Mouse (Mus musculus) intestine, embryonic 15.5 days (tissue): ENCODE measurements at regions not wholly inside any gene's neighbourhood (a gene's known extent, or its start where the extent isn't known, plus 50 kb on each side); places are given as distances from the start of the nearest gene placed in this dataset.

Experiments
- ATAC-seq: fragments of 200-750 bp; cut with Nextera tagmentation; 2 replicates; pipeline ENCODE4 v1.8.0; 2017; ENCODE audit warnings: moderate TSS enrichment, moderate library complexity
- H3K27ac ChIP-seq: fragments of 300-500 bp; sonication (generic); 2 replicates; pipeline ENCODE4 v1.5.1; 2015; ENCODE audit warnings: mild to moderate bottlenecking, inconsistent platforms
- H3K27me3 ChIP-seq: fragments of 300-500 bp; sonication (generic); replicated peaks from 2 replicates; pipeline ENCODE4 v1.6.1; 2015; ENCODE audit warnings: inconsistent platforms
- H3K36me3 ChIP-seq: fragments of 300-500 bp; sonication (generic); 2 replicates; pipeline ENCODE4 v1.6.1; 2015; ENCODE audit warnings: inconsistent platforms
- H3K4me1 ChIP-seq: fragments of 300-500 bp; sonication (generic); replicated peaks from 2 replicates; pipeline ENCODE4 v1.6.1; 2015; ENCODE audit warnings: inconsistent platforms
- H3K4me2 ChIP-seq: fragments of 300-500 bp; sonication (generic); replicated peaks from 2 replicates; pipeline ENCODE4 v1.6.1; 2015; ENCODE audit warnings: mild to moderate bottlenecking, inconsistent platforms
- H3K4me3 ChIP-seq: fragments of 300-500 bp; sonication (generic); replicated peaks from 2 replicates; pipeline ENCODE4 v1.5.1; 2015; ENCODE audit warnings: inconsistent platforms
- H3K9ac ChIP-seq: fragments of 300-500 bp; sonication (generic); 2 replicates; pipeline ENCODE4 v1.6.1; 2015; ENCODE audit warnings: inconsistent platforms
- H3K9me3 ChIP-seq: fragments of 300-500 bp; sonication (generic); 2 replicates; pipeline ENCODE4 v1.6.1; 2016; ENCODE audit warnings: inconsistent platforms
- WGBS: fragments of 180-500 bp; shearing (Covaris S2); methylation state at CpG from one replicate; pipeline ENCODE4 v1.1.7; 2015; 5-methylcytosine and 5-hydroxymethylcytosine counted together

DNA sequence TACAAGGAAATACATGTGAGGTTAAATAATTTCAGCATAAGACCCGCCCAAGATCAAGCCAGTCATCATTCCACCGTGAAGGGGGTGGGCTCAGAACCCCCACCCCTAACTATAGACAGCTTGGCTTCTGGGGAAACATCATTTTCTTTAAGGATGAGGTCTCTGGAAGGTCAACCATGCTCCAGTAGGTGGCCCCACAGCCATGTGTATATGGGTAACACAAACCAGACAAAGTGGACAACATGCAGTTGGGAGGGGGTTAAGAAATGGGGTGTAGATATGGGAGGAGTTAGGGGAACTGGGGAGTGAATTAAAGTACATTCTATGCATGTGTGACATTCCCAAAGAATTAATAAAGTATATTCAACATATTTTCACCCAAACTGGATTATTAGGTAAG is 600.4 kb downstream of the Gm19410 start:
- H3K4me3 ChIP-seq, result no peak overlapping the region
- H3K9me3 ChIP-seq, result no peaks in the 10 kb centered on the region
- 60% methylated on average over 2 of the region's 2 CpGs for WGBS
- H3K27me3 ChIP-seq, result no peaks in the 10 kb centered on the region
- no peak for ATAC-seq
- H3K36me3 ChIP-seq, result no peaks in the 10 kb centered on the region
- H3K27ac ChIP-seq, result no peak overlapping the region
- H3K4me1 ChIP-seq, result no peaks in the 10 kb centered on the region
- no peak overlapping the region for H3K4me2 ChIP-seq
- H3K9ac ChIP-seq, result no peak overlapping the region

DNA sequence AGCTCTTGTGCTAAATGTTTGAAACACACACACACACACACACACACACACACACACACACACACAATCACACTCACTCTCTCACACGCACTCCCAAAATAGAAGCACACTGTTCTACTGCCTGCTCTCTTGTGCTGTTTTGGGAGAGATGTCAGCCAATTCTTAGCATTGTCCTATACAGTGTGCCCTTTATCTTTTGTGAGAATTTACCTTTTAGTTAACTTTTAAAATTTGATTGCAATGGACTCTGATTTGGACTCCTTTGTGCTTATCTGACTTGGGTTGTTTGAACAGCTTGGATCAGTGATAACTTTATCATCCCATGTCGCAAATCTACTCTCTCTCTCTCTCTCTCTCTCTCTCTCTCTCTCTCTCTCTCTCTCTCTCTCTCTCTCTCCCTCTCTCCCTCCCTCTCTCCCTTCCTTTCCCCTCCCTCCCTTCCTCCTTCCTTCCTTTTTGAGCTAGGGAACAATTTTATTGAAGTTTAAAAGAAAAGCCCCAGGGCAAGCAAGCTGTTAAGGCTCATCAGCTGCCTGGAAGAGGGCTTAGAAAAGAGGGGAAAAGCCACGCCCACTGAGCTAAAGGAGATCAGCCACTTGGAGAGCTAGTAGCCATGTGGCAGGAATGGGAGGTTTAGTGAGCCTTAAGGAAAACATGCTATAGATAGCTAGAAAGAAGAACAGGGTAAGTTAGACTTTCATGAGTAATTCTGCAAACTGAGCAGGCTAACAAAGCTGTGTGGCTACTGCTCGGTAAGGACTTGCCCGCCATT is 611.2 kb downstream of the Gm19410 start:
- no peak overlapping the region for H3K4me3 ChIP-seq
- peak; percentile 71 for ATAC-seq
- no peaks in the 10 kb centered on the region for H3K9me3 ChIP-seq
- no peaks in the 10 kb centered on the region for H3K27me3 ChIP-seq
- no peak overlapping the region for H3K4me2 ChIP-seq
- H3K4me1 ChIP-seq, result no peaks in the 10 kb centered on the region
- no peaks in the 10 kb centered on the region for H3K36me3 ChIP-seq
- 54% methylated on average over 5 of the region's 5 CpGs for WGBS
- no peak overlapping the region for H3K9ac ChIP-seq
- H3K27ac ChIP-seq, result no peak overlapping the region

DNA sequence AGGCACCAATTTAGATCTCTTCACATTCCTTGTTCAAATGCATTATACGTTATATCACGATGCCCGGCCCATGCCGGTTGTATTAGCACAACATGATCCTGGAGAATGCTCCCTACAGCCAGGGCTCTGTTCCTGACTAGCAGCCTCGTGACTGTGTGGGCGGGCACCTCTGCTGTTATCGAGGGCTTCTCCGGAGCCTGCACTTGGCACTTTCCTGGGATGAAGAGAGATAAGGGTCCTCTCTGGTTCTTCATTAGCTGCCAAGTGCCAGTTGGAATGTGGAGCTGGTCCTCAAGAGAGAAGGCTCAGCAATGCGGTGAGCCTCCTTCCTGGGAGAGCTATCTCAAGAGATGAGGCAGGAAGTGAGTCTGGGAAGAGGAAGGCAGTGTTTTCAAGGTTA is 598.9 kb upstream of the AI429214 start:
- Histone ChIP-seq H3K36me3 (no peaks in the 10 kb centered on the region), H3K4me1 (no peaks in the 10 kb centered on the region), H3K4me3 (no peak overlapping the region), H3K27me3 (no peaks in the 10 kb centered on the region), H3K9me3 (no peaks in the 10 kb centered on the region), H3K4me2 (no peak overlapping the region), H3K9ac (no peak overlapping the region), H3K27ac (no peak overlapping the region)
- WGBS, result 79% methylated on average over 9 of the region's 9 CpGs
- no peak for ATAC-seq

DNA sequence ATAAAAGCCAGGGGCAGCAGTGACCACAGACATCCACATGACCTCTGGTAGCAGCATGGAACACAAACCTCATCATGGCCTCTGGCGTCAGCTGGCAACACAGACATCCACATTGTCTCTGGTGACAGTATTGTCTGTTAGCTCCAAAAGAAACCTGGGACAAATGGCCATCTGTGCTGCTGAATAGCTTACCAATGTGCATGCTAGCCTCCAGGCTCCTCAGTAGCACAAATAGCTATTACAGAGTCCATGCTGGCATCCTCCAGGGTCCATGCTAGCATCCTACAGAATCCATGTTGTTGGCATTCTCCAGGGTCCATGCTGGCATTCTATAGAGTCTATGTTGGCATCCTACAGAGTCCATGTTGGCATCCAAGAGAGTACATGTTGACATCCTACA is 596.9 kb upstream of the AI429214 start:
- Histone ChIP-seq H3K4me2 (no peak overlapping the region), H3K36me3 (no peaks in the 10 kb centered on the region), H3K9ac (no peak overlapping the region), H3K27me3 (no peaks in the 10 kb centered on the region), H3K27ac (no peak overlapping the region), H3K9me3 (no peaks in the 10 kb centered on the region), H3K4me1 (no peaks in the 10 kb centered on the region), H3K4me3 (no peak overlapping the region)
- ATAC-seq, result no peak
- 73% methylated on average over 1 of the region's 1 CpGs for WGBS

DNA sequence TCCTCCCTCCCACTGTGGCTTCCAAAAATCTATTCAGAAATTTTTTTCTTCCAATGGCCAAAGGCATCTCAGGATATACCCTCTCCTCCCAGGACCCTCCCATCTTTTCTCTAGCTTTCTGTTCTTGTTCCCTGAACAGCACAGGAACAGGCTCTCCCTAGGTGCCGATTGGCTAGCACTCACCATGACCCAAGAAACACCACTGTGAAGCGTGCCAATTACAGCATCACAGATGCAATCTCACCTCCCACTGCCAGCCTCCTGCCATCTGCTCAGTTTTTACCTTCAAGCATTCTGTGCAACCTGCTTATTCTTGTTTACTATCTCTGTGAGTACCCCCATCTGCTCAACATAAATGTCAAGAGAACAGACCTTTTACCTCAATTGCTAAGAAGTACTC is 586.7 kb upstream of the AI429214 start:
- Histone ChIP-seq H3K27me3 (no peaks in the 10 kb centered on the region), H3K36me3 (no peaks in the 10 kb centered on the region), H3K9me3 (no peaks in the 10 kb centered on the region), H3K9ac (no peak overlapping the region), H3K4me3 (no peak overlapping the region), H3K4me2 (no peak overlapping the region), H3K4me1 (no peaks in the 10 kb centered on the region), H3K27ac (no peak overlapping the region)
- no peak for ATAC-seq
- 76% methylated on average over 2 of the region's 2 CpGs for WGBS
